Mouse (Mus musculus) lung, adult 2 months (tissue): ENCODE results near the gene Adgrf2. TPM values are rescaled to one million over a fixed set of nuclear protein-coding genes. Genes with fewer than 3 reads are reported as not detected.

Experiments
- DNase-seq: peaks from one replicate; pipeline ENCODE4 v3.0.0; 2022
- H3K4me1 ChIP-seq: fragments of 200-500 bp; 2 replicates; pipeline ENCODE4 v1.6.1; 2011; ENCODE audit warnings: low read length; ENCODE audit not compliant: control insufficient read depth, insufficient read depth
- H3K4me3 ChIP-seq: fragments of 200-500 bp; replicated peaks from 2 replicates; pipeline ENCODE3; 2011; ENCODE audit warnings: low read depth, mild to moderate bottlenecking, control low read depth, low read length; ENCODE audit errors: extremely low read depth
- CTCF ChIP-seq: fragments of 200-500 bp; IDR thresholded peaks from 2 replicates; pipeline ENCODE4 v1.5.1; 2011; ENCODE audit warnings: mild to moderate bottlenecking, low read length, control low read depth; ENCODE audit not compliant: insufficient read depth
- POLR2A ChIP-seq: fragments of 200-500 bp; IDR thresholded peaks from 2 replicates; pipeline ENCODE4 v1.6.1; 2011; ENCODE audit warnings: low read depth, mild to moderate bottlenecking, control low read depth, low read length, borderline replicate concordance; ENCODE audit errors: extremely low read depth
- WGBS: fragments of 180-500 bp; shearing (Covaris S2); methylation state at CpG from one replicate; pipeline ENCODE4 v1.1.7; 2018; 5-methylcytosine and 5-hydroxymethylcytosine counted together
- polyA plus RNA-seq: library from polyadenylated mRNA; depleted of rRNA; stranded (reverse); fragments of >200 nt; gene quantifications from 2 replicates; pipeline ENCODE4 v1.2.3, GENCODE M21; 2012; rRNA removed

Gene Adgrf2
- polyA plus RNA-seq = 0.22 and 1.4 TPM in 2 replicates

- DNase-seq = no peak
- Histone ChIP-seq H3K4me3 (no peak within 1 kb of the TSS), H3K4me1 (no peaks in the 10 kb centered on the region; the same call in none of the 2 replicates)
- WGBS = 29% methylated on average over 7 of the region's 7 CpGs
- TF ChIP-seq CTCF (no peak), POLR2A (no peak)
Observed at GRCm38 (mm10) chr17:42741801-42742217, at the start of gene Adgrf2. Gene Adgrf2, minus strand, starts transcription at chr17:42742179.

- TF ChIP-seq POLR2A = no peak
- no peak for TF ChIP-seq CTCF
- Histone ChIP-seq H3K4me3 (no peak overlapping the region), H3K4me1 (no peaks in the 10 kb centered on the region; the same call in 1 of the 2 replicates)
- no peak for DNase-seq
- WGBS = 55% methylated on average over 1 of the region's 1 CpGs
Observed at GRCm38 (mm10) chr17:42790787-42791186, 48.8 kb upstream of the Adgrf2 start.

GRCm38 (mm10) chr17:42789723-42790122 is 47.7 kb upstream of the Adgrf2 start:
- 72% methylated on average over 2 of the region's 2 CpGs for WGBS
- DNase-seq = no peak
- Histone ChIP-seq H3K4me3 (no peak overlapping the region), H3K4me1 (no peaks in the 10 kb centered on the region; the same call in 1 of the 2 replicates)
- TF ChIP-seq CTCF = no peak
- TF ChIP-seq POLR2A = no peak

GRCm38 (mm10) chr17:42788686-42789453 is 46.9 kb upstream of the Adgrf2 start:
- WGBS = 70% methylated on average over 5 of the region's 5 CpGs
- no peak overlapping the region for H3K4me3 ChIP-seq
- TF ChIP-seq CTCF (no peak), POLR2A (no peak)
- H3K4me1 ChIP-seq = no peaks in the 10 kb centered on the region; the same call in 1 of the 2 replicates
- DNase-seq = no peak

- Histone ChIP-seq H3K4me1 (no peaks in the 10 kb centered on the region), H3K4me3 (no peak overlapping the region)
- 51% methylated on average over 7 of the region's 7 CpGs for WGBS
- peak; percentile 60 for DNase-seq
- TF ChIP-seq CTCF (peak; percentile 64), POLR2A (no peak)
Observed at GRCm38 (mm10) chr17:42782156-42782757, 40.3 kb upstream of the Adgrf2 start.

GRCm38 (mm10) chr17:42753791-42754190 is 11.8 kb upstream of the Adgrf2 start:
- 28% methylated on average over 2 of the region's 2 CpGs for WGBS
- DNase-seq = no peak

GRCm38 (mm10) chr17:42752173-42752572 is 10.2 kb upstream of the Adgrf2 start:
- Histone ChIP-seq H3K4me3 (no peak overlapping the region), H3K4me1 (peaks cover 5% of the 10 kb centered on the region; the same call in 1 of the 2 replicates)
- TF ChIP-seq CTCF = no peak
- TF ChIP-seq POLR2A = no peak
- 56% methylated on average over 2 of the region's 2 CpGs for WGBS
- DNase-seq = peak; percentile 54

More at GRCm38 (mm10) chr17:42753791-42754190, 11.8 kb upstream of the Adgrf2 start:
- TF ChIP-seq POLR2A (no peak), CTCF (no peak)
- no peak overlapping the region for H3K4me3 ChIP-seq
- H3K4me1 ChIP-seq = peaks cover 5% of the 10 kb centered on the region; the same call in 1 of the 2 replicates

DNA sequence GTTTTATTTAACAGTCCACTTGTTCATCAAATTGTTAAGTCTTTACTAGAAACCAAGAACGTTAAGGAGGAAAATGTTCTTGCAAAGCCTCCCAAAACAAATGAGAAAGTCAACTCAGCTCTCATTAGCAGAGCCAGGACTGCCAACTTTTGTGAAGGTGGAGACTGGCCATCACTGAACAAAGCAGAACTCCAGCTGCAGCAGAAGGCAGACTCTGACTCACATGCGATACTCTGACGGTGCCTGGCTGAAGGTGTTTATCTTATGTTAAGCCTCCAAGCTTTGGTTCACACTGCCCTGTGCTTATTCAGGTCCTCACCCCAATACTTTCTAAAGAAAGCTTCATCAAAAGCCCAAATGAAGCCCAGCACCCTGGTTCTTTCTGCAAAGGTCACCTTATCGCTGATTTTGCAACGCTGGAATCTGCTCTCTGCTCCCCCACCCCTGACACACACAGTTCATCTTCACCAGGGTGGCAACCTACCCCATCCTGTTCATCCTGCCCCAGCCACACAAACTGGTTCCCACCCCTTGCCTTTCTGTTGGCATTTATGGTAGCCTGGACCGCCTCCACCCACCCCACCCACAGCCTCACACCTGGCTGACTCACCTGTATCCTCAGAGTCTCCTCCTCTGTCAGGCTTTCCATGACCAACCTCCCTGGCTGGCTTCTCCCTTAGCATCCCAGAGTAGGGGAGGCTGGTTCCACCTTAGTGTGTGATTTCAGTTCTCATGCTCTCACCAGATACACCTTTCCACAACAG is 3.9 kb upstream of the Adgrf2 start:
- Histone ChIP-seq H3K4me3 (no peak overlapping the region), H3K4me1 (no peaks in the 10 kb centered on the region; the same call in 1 of the 2 replicates)
- TF ChIP-seq CTCF = no peak
- no peak for TF ChIP-seq POLR2A
- 67% methylated on average over 6 of the region's 6 CpGs for WGBS
- no peak for DNase-seq

- TF ChIP-seq POLR2A = no peak
- no peak for TF ChIP-seq CTCF
- Histone ChIP-seq H3K4me1 (no peaks in the 10 kb centered on the region; the same call in none of the 2 replicates), H3K4me3 (no peak overlapping the region)
- 88% methylated on average over 3 of the region's 3 CpGs for WGBS
- no peak for DNase-seq
Observed at GRCm38 (mm10) chr17:42742823-42743222, 844 bp upstream of the Adgrf2 start.
